Mouse (Mus musculus) WW6 (cell line): ENCODE measurements around the gene Prss22.
A peak's percentile ranks its signal among the peaks of the same experiment; 100 is the strongest.

Experiments used
- DNase-seq: peaks from one replicate; pipeline ENCODE4 v3.0.0-alpha.2; 2013; ENCODE audit warnings: low read depth, low spot score

Prss22 gene

DNA sequence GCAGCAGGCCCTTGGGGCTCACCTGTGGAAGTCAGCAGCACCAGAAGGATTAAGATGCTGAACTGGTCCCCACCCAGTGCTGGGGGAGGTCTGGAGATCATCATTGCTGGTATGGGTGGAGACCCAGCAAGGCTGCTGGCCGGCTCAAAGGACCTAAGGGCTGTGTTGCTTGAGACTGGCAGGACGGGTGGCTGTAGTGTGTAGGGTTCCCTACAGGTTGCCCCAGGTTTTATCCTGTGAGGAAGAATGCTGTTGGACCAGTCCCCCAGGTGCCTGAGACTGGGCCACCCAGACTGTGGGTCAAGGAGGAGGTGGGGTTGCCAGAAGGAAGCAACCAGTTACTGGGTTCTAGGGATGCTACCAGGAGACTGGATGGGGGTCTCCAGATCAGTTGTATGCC lies at the start of gene Prss22:
Prss22 (minus strand) TSS at position 200 of the 400 bp plus-strand sequence.
- DNase-seq, result no peak

DNA sequence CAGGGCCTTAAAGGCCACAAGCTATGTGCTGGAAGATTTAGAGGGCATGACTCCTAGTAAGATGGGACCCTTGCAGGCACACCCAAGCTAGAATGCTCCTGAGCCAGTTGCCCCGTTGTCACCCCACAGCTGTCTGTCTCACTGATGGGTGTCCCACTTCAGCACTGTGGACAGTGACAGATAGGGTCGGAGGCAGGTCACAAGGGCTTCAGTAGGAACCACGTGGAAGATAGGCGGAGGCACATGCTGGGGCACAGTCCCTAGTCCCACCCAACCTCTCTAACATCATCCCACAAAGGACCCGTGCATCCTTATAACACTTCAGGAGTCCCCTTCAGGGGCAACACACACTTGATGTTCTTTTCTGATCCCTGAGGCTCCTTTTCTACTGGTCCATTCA lies 48.1 kb upstream of the Prss22 start:
- no peak for DNase-seq

DNA sequence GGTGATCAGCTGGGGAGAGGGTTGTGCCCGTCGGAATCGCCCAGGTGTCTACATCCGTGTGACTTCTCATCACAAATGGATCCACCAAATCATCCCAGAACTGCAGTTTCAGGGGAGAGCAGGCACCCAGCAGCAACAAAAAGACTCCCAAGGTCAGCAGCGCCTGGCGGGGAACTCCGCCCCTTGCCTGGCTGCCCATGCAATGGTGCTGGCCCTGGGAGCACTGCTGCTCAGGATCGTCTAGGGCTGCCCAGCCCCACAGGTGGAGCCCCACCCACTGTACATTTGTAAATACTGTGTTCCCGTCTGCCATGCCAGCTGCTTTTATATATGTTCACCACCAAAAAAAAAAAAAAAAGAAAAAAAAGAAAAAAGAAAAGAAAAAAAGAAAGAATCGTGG lies 47.7 kb upstream of the Prss22 start:
- no peak for DNase-seq

DNA sequence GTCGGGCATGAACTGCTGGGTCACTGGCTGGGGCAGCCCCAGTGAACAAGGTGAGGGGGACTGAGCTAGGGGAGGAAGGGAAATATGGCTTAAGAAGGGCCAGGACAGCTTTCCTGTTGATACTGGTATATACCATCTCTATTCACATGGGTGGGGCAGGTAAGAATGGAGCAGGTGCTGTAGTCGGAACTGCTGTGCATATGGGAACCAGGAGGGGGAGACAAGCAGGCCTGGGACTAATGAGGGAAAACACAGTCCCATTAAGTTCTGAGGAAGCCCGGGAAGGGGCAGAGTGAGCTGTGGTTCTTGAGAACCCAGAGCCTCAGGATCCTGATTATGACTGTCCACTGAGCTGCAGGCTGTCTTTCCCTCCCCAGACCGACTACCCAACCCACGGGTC lies 46.6 kb upstream of the Prss22 start:
- no peak for DNase-seq

DNA sequence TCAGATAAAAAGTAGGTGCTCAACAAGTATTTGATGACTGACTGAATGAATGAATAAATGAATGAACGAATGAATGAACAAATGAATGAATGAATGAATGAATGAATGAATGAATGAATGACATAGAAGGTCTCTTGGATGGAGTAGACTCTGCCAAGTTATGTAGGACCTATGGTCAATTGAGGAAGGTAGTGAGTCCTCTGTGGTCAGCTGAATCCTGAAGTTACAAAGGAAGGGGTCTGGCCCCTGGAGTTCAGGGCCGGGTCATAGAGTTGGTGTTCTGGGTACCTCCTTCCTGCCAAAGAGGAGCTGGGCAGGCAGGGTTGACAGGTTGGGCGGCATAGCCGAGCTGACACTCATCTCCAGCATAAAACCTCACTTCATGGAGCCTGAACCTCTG lies 39.9 kb upstream of the Prss22 start, which contains the start of gene Prss27:
Prss27 (plus strand) TSS at position 301 of the 400 bp plus-strand sequence.
- no peak for DNase-seq

DNA sequence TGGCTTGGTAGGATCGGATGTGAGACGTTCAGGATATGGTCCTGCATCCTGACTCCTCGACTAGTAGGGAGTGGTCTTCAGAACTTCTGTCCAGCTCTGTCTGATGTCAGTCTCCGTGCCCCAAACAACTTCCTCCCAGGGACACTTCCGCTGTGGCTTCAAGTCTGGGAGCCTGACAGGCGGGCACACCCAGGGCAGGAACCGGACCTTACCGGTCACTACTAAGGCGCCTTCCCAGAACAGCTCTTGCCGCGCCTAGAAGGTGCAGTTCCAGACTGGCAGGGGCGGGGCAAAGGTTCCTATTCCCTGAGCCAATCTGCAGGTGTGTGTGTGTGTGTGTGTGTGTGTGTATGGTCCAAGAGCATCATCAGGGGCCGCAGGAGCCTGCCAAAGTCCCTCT lies 39.5 kb upstream of the Prss22 start:
- no peak for DNase-seq

DNA sequence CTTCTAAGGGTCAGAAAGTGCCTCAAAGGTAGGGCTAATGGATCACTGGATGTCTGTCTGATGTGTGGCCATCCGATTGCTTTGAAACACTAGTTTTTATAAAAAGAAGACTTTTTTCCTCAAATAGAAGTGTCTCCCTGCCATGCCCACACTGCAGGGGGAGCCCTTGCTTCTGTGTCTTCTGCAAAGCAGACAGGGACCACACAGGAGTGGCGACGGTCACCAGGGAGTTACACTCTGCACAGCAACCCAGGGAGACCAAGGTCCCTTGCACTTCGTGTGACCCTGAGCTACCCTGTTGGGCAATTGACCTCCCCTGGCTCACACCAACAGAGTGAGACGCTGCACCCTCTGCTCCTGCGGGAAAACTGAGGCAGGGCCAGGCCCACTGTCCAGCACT lies 39.1 kb upstream of the Prss22 start:
- DNase-seq, result no peak

DNA sequence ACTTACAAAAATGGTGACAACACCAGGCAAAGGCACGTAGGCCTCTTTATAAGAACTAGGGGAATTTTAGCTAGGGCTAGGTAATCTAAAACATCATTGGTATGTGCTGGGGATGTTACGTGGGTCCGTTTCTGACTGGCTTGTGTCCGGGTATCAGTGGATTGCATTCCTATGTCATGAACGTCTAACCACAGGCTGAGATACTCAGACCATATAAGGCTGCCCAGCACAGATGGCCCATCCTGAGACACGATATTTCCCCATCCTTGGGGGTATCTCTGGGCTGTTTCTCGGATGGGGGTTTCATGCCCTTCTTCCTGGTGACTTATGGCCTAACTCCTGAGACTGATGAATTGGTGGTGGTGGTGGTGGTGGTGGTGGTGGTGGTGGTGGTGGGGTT lies 37.2 kb upstream of the Prss22 start:
- DNase-seq, result no peak

DNA sequence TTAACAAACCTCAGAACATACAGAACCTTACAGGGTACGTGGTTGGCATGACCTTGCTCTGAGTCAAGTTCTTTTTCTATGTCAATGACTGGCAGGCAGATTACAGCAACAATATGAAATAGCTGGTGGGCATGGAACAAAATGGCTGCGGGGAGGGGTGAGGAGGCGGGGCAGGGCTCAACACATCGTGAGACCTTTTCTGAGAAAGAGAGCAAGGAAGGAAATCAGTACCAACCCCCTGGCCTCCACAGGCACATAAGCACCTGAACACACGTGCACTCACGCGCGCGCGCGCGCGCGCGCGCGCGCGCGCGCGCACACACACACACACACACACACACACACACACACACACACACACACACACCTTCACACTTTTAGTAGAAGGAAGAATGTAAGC lies 32.7 kb upstream of the Prss22 start:
- DNase-seq, result no peak

DNA sequence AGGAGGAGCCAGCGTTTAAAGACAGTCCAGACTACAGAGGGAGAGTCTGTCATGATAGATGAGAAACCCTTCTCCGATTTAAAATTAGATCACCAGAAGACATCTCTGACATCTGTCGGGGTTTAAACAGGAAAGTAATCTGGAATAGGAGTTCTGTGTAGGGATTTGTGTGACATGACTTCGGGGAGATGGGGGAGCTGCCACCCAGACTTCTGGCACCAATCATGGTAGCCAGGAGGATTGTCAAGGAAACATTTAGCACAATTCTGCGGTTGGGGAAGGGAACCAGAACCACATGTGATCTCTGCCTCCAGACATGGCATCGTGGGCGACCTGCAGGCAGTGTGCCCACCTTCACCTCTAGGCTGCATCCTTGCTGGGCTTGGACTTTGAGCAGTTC lies 31.6 kb upstream of the Prss22 start:
- DNase-seq, result no peak

DNA sequence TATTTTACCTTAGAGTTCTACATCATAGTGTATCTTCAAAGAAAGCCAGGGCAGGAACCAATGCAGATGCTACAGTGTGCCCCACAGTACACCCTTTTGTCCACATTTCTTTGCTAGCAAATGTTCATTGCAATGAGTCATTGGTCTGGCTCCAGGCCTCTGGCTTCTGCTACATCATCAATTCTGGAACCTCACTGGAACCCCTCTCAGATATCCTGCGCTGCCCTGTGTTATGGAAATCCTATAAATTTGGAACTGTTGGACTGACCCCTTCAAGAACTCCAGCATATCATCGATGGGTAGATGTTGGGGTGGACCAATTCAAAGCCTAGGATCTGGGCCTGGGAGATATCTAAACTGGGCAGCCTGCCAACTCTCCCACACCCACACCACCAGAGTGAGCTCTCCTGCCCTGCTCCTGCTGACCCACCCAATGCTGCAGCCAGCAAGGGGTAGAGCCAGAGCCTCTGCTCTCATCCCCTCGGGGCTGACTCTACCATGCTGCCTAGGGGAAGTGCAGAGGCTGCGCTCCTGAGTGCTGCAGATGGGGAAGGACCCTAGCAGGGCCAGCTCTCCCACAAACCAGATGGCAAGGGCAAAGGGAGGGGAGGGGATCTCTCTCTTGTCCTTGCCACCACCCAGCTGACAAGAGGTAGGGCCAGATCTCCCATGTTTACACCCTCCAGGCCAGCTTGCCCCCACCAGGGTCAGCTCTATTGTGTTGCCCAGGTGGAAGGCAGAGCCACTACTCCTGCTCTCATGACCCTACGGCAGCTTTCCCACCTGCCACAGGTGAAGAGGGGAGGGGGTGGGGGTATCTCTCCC lies 23.7 kb upstream of the Prss22 start:
- DNase-seq, result no peak

DNA sequence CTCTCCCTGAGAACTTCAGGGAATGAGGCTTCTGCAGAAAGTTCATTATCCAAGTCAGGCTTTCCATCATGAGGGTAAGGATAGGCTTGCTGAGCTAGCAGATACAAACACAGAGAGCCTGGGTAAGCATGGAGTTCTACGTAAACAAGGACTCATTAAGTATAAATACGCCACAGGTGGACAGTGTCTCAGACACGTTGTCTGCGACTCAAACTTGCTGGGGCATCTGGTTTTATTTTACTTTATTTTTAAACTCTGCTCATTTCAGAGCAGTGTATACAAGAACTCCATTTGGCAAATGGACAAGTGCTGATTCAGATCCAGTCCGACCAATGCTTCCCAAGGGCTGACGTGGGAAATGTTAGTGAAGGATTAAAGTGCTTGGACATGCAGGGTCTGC lies 22.8 kb upstream of the Prss22 start:
- no peak for DNase-seq

DNA sequence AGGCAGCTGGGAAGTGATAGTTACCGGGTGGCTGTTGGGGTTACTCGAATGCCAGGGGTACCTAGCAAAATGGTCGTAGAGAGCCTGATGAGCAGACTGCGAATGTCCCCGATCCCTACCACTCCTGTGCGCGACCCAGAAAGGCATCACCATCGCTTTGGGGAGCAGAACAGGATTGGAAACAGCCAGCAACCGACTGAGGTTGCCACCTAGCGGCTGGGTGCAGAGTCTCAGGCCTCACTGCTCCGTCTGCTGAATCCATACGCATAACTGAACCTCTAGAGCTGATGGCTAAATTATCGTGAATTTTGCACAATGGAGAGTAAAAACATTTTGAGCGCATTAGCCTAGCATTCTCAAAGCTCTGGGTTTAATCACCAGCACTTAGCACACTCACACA lies 17.8 kb upstream of the Prss22 start:
- peak; percentile 55 for DNase-seq

DNA sequence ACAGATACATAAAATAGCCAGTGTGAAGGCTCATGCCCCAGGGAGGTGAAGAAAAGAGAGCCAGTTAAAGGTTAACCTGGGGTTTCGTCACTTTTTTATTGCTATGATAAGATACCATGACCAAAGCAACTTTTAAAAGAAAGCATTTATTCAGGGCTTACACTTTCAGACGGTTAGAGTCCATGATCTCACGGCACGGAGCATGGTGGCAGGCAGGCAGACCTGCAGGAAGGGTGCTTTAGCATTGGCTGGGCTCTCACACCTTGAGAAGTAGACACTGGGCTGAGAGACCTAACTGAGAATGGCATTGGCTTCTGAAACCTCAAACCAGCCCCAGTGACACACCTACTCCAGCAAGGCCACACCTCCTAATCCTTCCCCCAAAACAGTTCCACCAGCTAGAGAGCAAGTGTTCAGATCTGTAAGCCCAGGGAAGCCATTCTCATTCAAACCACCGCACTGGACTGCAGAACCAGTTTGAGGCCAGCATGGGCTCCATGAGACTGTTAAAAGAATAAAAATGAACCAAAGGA lies 16.6 kb upstream of the Prss22 start:
- no peak for DNase-seq

DNA sequence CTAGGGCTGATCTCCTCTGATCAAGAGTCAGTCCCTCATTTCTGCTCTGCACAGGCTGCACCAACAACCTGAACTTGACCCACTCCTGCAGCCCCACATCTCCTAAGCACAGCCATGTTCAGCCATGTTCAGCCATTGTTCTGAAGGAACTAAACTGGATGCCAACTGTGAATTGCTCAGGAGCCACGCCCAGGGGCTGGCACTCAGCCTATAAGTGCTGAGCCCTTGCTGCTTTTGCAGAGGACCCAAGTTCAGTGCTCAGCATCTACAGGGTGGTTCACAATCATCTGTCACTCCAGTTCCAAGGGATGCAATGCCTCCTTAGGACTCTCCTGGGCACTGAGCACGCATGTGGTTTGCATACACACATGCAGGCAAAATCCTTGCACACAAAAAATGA lies 15.0 kb upstream of the Prss22 start:
- DNase-seq, result no peak

DNA sequence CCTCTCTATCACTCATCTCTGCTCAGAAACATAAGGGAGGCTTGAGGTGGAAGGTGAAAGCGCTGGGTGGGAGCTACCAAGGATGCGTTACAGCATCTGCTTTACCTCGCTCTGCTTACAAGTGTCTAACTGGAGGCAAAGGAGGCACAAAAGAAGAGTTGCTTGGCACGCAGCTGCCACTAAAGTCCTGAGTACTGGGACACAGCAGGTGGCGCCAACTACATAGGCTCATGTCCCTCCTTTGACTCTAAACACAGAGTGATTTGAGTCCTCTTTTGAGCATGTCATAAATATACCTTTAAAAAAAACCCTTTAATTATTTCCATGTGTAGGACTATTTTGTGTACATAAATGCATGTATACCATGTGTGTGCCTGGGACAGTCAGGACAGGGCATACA lies 11.7 kb upstream of the Prss22 start:
- no peak for DNase-seq

DNA sequence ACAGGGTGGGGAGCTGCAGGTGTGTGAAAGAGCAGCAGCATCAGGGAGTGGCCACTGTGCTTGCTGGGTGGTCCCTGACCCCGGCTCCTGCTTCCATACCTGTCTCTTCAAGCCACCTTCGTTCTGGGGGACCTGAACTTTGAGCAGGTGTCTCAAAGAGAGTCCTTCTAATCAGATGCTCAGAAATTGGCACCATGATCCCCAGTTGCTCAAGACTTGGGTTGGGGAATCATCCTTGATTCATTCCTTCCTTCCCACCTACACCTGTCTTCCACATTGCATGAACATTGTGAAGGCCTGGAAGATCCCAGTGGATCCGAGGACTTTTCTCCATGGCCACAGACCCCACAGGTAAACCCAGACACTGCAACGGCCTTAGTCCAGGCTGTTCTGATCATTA lies 10.2 kb upstream of the Prss22 start:
- no peak for DNase-seq

DNA sequence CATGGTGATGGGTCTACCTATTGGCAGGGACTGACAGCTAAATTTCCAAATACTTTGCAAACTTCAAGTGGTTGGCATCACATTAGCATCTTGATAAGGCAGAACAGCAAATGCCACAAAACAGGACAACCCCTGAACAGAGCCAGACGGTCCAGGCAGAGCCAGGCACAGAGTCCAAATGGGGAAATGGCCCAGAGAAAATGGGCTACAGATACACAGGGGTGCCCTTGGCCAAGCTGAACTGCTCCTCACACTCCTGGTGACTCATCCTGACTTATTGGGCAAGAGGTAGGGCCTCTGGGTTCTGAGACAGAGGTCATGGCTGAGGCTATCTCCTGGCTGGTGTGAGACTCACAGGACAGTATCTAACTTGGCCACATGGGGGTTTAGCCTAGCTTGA lies 9.5 kb upstream of the Prss22 start:
- no peak for DNase-seq

DNA sequence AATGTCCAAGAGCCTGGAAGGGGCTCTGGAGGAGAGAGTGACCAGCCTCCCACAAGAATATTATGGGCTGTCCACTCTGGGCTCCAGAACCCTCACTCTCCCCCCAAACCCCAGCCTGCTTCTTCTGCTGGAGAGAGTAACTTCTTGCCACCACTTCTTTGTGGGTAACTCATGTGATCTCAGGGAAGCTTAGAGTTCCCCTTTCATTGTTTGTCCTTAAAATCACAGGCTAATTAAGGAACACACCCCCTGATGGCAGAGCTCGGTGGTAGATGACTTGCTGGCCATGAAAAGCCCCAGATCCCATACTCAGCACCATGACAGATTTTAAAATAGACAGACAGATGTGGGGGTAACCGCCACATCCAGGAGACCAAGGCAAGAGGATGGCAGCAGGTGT lies 9.0 kb upstream of the Prss22 start:
- no peak for DNase-seq

DNA sequence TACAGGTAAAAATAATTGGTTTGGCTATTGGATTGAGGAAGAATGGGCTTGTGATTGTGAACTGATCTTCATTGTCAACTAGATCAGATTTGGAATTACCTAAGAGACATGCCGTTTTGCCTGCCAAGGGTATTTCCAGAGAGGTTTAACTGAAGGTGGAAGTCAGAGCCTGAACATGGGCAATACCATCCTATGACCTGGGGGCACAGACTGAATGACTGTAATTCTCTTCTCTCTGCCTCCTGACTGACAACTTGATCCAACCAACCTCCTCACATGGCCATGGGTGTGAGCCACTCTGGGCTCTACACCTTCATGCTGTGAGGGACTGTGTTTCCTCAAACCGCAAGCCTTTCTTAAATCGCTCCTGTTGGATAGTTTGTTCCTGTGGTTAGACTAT lies 7.1 kb upstream of the Prss22 start:
- no peak for DNase-seq

DNA sequence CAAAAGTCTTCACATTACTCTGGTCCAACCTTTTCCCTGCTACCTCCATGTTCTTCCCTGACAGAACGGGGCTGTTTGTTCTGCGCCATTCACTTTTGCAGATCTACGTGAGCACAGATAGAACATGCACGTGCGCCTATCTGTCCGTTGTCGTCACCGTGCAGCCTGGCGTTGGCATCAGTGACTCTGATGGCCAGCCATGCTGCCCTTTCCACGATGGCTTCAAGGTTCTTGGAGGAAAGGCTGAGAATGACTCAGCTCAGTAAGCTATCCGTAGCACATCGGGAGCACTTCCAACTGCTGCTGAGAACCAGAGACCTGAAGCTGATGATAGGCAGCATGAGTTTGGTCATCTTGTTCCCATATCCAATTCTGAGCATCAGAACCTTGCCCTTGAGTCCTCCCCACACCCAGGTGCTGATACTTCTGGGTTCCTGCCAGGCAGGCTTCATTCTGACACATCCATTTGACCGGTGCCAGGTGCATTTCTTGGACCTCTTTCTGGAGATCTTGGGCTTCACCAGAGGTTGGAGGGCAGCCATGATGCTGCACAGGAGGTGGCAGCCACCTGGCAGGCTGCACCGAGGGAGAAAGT lies 6.3 kb upstream of the Prss22 start:
- DNase-seq, result no peak

DNA sequence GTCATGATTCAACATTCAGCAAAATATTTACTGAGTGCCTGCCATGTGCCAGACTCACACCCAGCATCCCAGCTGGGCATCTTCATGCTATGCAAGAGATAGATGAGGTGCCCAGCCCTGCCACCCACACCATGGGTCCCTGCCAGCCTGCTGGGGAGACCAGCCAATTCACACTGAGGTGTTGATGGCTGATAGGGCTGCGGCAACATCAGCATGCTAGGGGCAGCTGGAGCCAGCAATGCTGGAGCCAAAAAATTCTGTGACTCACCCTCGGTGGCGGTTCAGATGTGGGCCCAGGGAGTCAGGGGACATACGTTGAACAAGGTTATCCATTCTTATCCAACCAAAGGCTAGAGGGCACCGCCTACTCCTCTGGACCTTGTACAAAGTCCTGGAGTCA lies 2.5 kb upstream of the Prss22 start:
- no peak for DNase-seq

DNA sequence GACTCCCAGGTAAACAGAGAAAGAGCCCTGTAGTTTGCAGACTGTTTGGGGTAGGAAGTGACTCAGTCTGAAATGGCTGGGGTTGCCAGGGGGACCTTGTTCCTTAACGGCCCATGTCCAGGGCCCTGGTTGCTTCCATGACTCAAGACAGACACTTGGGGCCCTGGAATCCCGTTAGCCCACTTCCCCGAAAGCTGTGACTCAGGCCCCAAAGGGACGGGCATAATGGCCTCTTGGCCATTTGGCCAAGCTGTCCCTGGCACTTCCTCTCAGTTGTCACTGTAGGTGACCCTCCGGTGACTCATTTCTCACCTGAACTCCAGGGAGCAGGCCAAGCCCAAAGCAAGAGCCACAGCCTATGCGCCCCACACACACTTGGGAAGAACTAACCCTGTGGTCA lies 483 bp upstream of the Prss22 start:
- DNase-seq, result no peak
